Mouse (Mus musculus): ENCODE results near the gene Dhodh.

DNA sequence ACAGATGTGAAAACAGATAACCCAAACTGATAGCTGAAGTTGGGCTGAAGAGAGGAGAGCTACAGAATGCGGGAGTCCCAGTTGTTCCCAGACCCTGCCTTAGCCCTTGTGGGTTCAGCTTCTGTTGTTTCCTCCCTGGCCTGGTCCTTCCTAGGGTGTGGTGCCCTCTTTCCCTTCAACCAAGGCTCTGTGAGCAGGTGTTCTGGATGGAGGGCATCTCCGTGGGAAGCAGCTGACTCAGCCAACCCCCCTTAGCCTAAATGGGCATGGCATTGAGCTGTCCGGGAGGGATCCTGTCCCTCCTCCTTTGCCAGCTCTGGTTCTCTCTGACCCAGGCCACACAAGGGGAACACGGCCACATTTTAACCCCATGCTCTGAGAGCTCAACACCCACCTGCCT lies 32.2 kb downstream of the Dhodh start:
- TF ChIP-seq ZNF384 (IDR thresholded peaks at IDR 0.05; ENCODE audit: low read depth, low read length) (no peak), HCFC1 (IDR thresholded peaks at IDR 0.05; ENCODE audit: borderline replicate concordance, insufficient read depth, low read length) (no peak), MAFK (IDR thresholded peaks at IDR 0.05; ENCODE audit: insufficient read depth, low read depth, low read length) (no peak), CHD2 (IDR thresholded peaks at IDR 0.05; ENCODE audit: low read depth, low read length) (no peak)
